Mouse (Mus musculus) MEL (cell line): Measurements from ENCODE around the gene Polr3h.

Experiments
- CHD1 ChIP-seq: IDR thresholded peaks from 2 replicates; pipeline ENCODE4 v1.6.1; 2012; ENCODE audit warnings: low read depth, mild to moderate bottlenecking, inconsistent platforms, low read length, improper control_type of control experiment
- CTCF ChIP-seq, 3 experiments: IDR thresholded peaks in 2 of 3; conservative IDR thresholded peaks in 1 of 3; 2 replicates each; pipeline ENCODE4 v1.5.1; 2011 to 2012; ENCODE audit warnings: low read length in 3 of 3, low read depth in 2 of 3, mild to moderate bottlenecking in 2 of 3, improper control_type of control experiment in 1 of 3, inconsistent platforms in 1 of 3, mixed read lengths in 1 of 3, moderate library complexity in 1 of 3; ENCODE audit not compliant: control insufficient read depth in 1 of 3, insufficient read depth in 1 of 3, poor library complexity in 1 of 3, severe bottlenecking in 1 of 3
- ELF1 ChIP-seq: IDR thresholded peaks from 2 replicates; pipeline ENCODE4 v1.6.1; 2014; ENCODE audit warnings: low read depth, mild to moderate bottlenecking, inconsistent platforms, low read length, improper control_type of control experiment, moderate library complexity
- EP300 ChIP-seq, 2 experiments: IDR thresholded peaks; 2 replicates each; pipeline ENCODE4 v1.6.1; 2011; ENCODE audit warnings: improper control_type of control experiment in 2 of 2, low read length in 2 of 2, low read depth in 1 of 2, mild to moderate bottlenecking in 1 of 2
- JUND ChIP-seq: IDR thresholded peaks from 2 replicates; pipeline ENCODE4 v1.6.1; 2011; ENCODE audit warnings: low read depth, mild to moderate bottlenecking, improper control_type of control experiment, low read length
- MAZ ChIP-seq: IDR thresholded peaks from 2 replicates; pipeline ENCODE4 v1.6.1; 2012; ENCODE audit warnings: low read depth, mild to moderate bottlenecking, inconsistent platforms, low read length, improper control_type of control experiment
- MEF2A ChIP-seq: IDR thresholded peaks from 2 replicates; pipeline ENCODE4 v1.6.1; 2014; ENCODE audit warnings: low read depth, mild to moderate bottlenecking, inconsistent platforms, low read length, improper control_type of control experiment; ENCODE audit not compliant: poor library complexity, insufficient replicate concordance, severe bottlenecking; ENCODE audit errors: extremely low read depth
- MYB ChIP-seq: IDR thresholded peaks from 2 replicates; pipeline ENCODE4 v1.6.1; 2011; ENCODE audit warnings: mild to moderate bottlenecking, low read depth, low read length, improper control_type of control experiment
- POLR2A ChIP-seq, 2 experiments: IDR thresholded peaks; 2 replicates each; pipeline ENCODE4 v1.6.1; 2011 to 2012; ENCODE audit warnings: low read length in 2 of 2, mild to moderate bottlenecking in 2 of 2, control low read depth in 1 of 2, improper control_type of control experiment in 1 of 2, low read depth in 1 of 2, moderate library complexity in 1 of 2; ENCODE audit not compliant: control insufficient read depth in 1 of 2, insufficient read depth in 1 of 2, poor library complexity in 1 of 2
- POLR2AphosphoS2 ChIP-seq: IDR thresholded peaks from 2 replicates; pipeline ENCODE4 v1.6.1; 2011; ENCODE audit warnings: low read length, improper control_type of control experiment
- TAL1 ChIP-seq: IDR thresholded peaks from 2 replicates; pipeline ENCODE4 v1.6.1; 2012; ENCODE audit warnings: mild to moderate bottlenecking, inconsistent platforms, low read length, moderate library complexity, mixed read lengths
- UBTF ChIP-seq: IDR thresholded peaks from 2 replicates; pipeline ENCODE4 v1.6.1; 2012; ENCODE audit warnings: low read depth, mild to moderate bottlenecking, inconsistent platforms, low read length, improper control_type of control experiment, moderate library complexity, borderline replicate concordance; ENCODE audit not compliant: insufficient read depth
- USF2 ChIP-seq, 2 experiments: IDR thresholded peaks; 2 replicates each; pipeline ENCODE4 v1.6.1; 2011 to 2012; ENCODE audit warnings: improper control_type of control experiment in 2 of 2, low read length in 2 of 2, borderline replicate concordance in 1 of 2, inconsistent platforms in 1 of 2, low read depth in 1 of 2, mild to moderate bottlenecking in 1 of 2; ENCODE audit not compliant: insufficient read depth in 1 of 2
- ZC3H11A ChIP-seq: IDR thresholded peaks from 2 replicates; pipeline ENCODE4 v1.6.1; 2012; ENCODE audit warnings: low read depth, mild to moderate bottlenecking, inconsistent platforms, low read length, improper control_type of control experiment

DNA sequence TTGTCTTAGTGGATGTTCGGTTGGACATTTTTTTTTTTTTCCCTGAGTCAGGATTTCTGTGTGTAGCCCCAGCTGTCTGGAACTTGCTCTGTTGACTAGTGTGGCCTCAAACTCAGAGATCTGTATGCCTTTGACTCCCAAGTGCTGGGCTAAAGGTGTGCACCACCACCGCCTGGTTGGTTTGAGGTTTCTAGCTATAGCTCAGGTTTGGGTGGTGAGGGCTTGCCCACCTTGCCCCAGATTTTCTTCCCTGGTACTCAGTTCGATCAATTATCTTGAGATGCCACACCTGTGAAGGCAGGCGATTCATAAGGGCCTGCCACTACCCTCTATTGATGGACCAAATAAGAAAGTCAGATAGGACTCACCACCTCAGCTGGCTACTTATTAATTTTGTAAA is 78.9 kb downstream of the Polr3h start:
- no peak for TF ChIP-seq CTCF (IDR thresholded peaks at IDR 0.05 in 2 of 3, conservative IDR thresholded peaks at IDR 0.05 in 1 of 3; ENCODE audit: control insufficient read depth in 1 of 3, insufficient read depth in 1 of 3, low read depth in 2 of 3, low read length in 3 of 3, poor library complexity in 1 of 3, severe bottlenecking in 1 of 3)
- no peak for TF ChIP-seq EP300 (IDR thresholded peaks at IDR 0.05; ENCODE audit: low read depth in 1 of 2, low read length in 2 of 2)
- TF ChIP-seq POLR2AphosphoS2: no peak
- no peak for TF ChIP-seq TAL1
- no peak for TF ChIP-seq MYB
- no peak for TF ChIP-seq POLR2A (IDR thresholded peaks at IDR 0.05; ENCODE audit: control insufficient read depth in 1 of 2, insufficient read depth in 1 of 2, low read depth in 1 of 2, low read length in 2 of 2, poor library complexity in 1 of 2)
- TF ChIP-seq JUND: no peak
- TF ChIP-seq UBTF: no peak
- no peak for TF ChIP-seq MAZ
- TF ChIP-seq CHD1: no peak
- no peak for TF ChIP-seq ZC3H11A
- no peak for TF ChIP-seq MEF2A
- TF ChIP-seq USF2 (IDR thresholded peaks at IDR 0.05; ENCODE audit: borderline replicate concordance in 1 of 2, insufficient read depth in 1 of 2, low read depth in 1 of 2, low read length in 2 of 2): no peak
- TF ChIP-seq ELF1: no peak
